Mouse (Mus musculus) small intestine, adult 2 months (tissue): ENCODE data around the gene Cfap43.

Source experiments
- CTCF ChIP-seq: fragments of 200-500 bp; IDR thresholded peaks from 2 replicates; pipeline ENCODE4 v1.5.1; 2012; ENCODE audit warnings: low read depth, mild to moderate bottlenecking, control low read depth, inconsistent platforms, low read length, moderate library complexity, mixed read lengths; ENCODE audit not compliant: insufficient replicate concordance, insufficient read length; ENCODE audit errors: extremely low read depth
- POLR2A ChIP-seq: fragments of 200-500 bp; IDR thresholded peaks from 2 replicates; pipeline ENCODE4 v1.6.1; 2012; ENCODE audit warnings: low read depth, mild to moderate bottlenecking, control low read depth, inconsistent platforms, low read length, moderate library complexity

- no peak for TF ChIP-seq CTCF
- TF ChIP-seq POLR2A, result no peak
These were observed 89.1 kb downstream of the Cfap43 start for GRCm38 (mm10) chr19:47829913-47830450.
